Mouse (Mus musculus): ENCODE measurements around the gene Osbpl11. TPM values are rescaled to one million over a fixed set of nuclear protein-coding genes. Genes with fewer than 3 reads are reported as not detected.
"Not testable (repeated sequence)": the region's sequence is repeated elsewhere in the genome, so short reads cannot be mapped to it uniquely, and the experiment has no call there.

The Osbpl11 gene
- total and polyA plus RNA-seq, 2 experiments from 2014 or later: 12.0 to 25.1 TPM

- ATAC-seq (ENCODE audit: low FRiP score) (no peak), DNase-seq (ENCODE audit: low spot score) (no peak)
- WGBS: 98% methylated on average over 2 of the region's 2 CpGs
- Histone ChIP-seq H3K27ac (ENCODE audit: low read depth, low read length) (no peak overlapping the region), H3K36me3 (ENCODE audit: insufficient read depth, low read length) (no peaks in the 10 kb centered on the region), H3K4me1 (ENCODE audit: insufficient read depth, low read length) (no peaks in the 10 kb centered on the region), H3K9me3 (ENCODE audit: low read length) (no peaks in the 10 kb centered on the region), H3K4me2 (ENCODE audit: low read depth, low read length, poor library complexity, severe bottlenecking) (no peak overlapping the region), H3K27me3 (ENCODE audit: insufficient read depth, low read length) (no peaks in the 10 kb centered on the region), H3K4me3 (ENCODE audit: low read depth, low read length) (no peak overlapping the region), H3K9ac (replicated peaks; ENCODE audit: low read length, poor library complexity, severe bottlenecking) (no peak overlapping the region)
- no peak for TF ChIP-seq CTCF (IDR thresholded peaks at IDR 0.05)
Measured at GRCm38 (mm10) chr16:33159363-33159762, 25.5 kb upstream of the Osbpl11 start.

- H3K27ac ChIP-seq (ENCODE audit: low read depth, low read length): no peak overlapping the region
- no peak for ATAC-seq (ENCODE audit: low FRiP score)
- no peaks in the 10 kb centered on the region for H3K4me1 ChIP-seq (ENCODE audit: insufficient read depth, low read length)
- TF ChIP-seq CTCF (IDR thresholded peaks at IDR 0.05): no peak
- H3K27me3 ChIP-seq (ENCODE audit: insufficient read depth, low read length): no peaks in the 10 kb centered on the region
- no peak overlapping the region for H3K4me3 ChIP-seq (ENCODE audit: low read depth, low read length)
- no peak overlapping the region for H3K4me2 ChIP-seq (ENCODE audit: low read depth, low read length, poor library complexity, severe bottlenecking)
- 81% methylated on average over 13 of the region's 13 CpGs for WGBS
- DNase-seq (ENCODE audit: low spot score): no peak
- no peaks in the 10 kb centered on the region for H3K9me3 ChIP-seq (ENCODE audit: low read length)
- no peak overlapping the region for H3K9ac ChIP-seq (replicated peaks; ENCODE audit: low read length, poor library complexity, severe bottlenecking)
- H3K36me3 ChIP-seq (ENCODE audit: insufficient read depth, low read length): no peaks in the 10 kb centered on the region
Measured at GRCm38 (mm10) chr16:33163330-33164090, 21.4 kb upstream of the Osbpl11 start.

- H3K27me3 ChIP-seq (ENCODE audit: insufficient read depth, low read length); H3K36me3 ChIP-seq (ENCODE audit: insufficient read depth, low read length); H3K9me3 ChIP-seq (ENCODE audit: low read length); H3K4me2 ChIP-seq (ENCODE audit: low read depth, low read length, poor library complexity, severe bottlenecking); H3K27ac ChIP-seq (ENCODE audit: low read depth, low read length); H3K9ac ChIP-seq (replicated peaks; ENCODE audit: low read length, poor library complexity, severe bottlenecking); ATAC-seq (ENCODE audit: low FRiP score); H3K4me3 ChIP-seq (ENCODE audit: low read depth, low read length); H3K4me1 ChIP-seq (ENCODE audit: insufficient read depth, low read length): not testable (repeated sequence)
- DNase-seq (ENCODE audit: low spot score): peak; percentile 55
- peak; percentile 60 for TF ChIP-seq CTCF (IDR thresholded peaks at IDR 0.05)
- 66% methylated on average over 6 of the region's 6 CpGs for WGBS
Measured at GRCm38 (mm10) chr16:33166284-33166683, 18.6 kb upstream of the Osbpl11 start.

- Histone ChIP-seq H3K27me3 (ENCODE audit: insufficient read depth, low read length) (no peaks in the 10 kb centered on the region), H3K27ac (ENCODE audit: low read depth, low read length) (no peak overlapping the region), H3K9me3 (ENCODE audit: low read length) (no peaks in the 10 kb centered on the region), H3K4me3 (ENCODE audit: low read depth, low read length) (no peak overlapping the region), H3K4me1 (ENCODE audit: insufficient read depth, low read length) (no peaks in the 10 kb centered on the region; the same call in 1 of the 2 replicates), H3K9ac (replicated peaks; ENCODE audit: low read length, poor library complexity, severe bottlenecking) (no peak overlapping the region), H3K36me3 (ENCODE audit: insufficient read depth, low read length) (no peaks in the 10 kb centered on the region), H3K4me2 (ENCODE audit: low read depth, low read length, poor library complexity, severe bottlenecking) (no peak overlapping the region)
- WGBS: 41% methylated on average over 5 of the region's 5 CpGs
- no peak for DNase-seq (ENCODE audit: low spot score)
- peak; percentile 71 for TF ChIP-seq CTCF (IDR thresholded peaks at IDR 0.05)
- ATAC-seq (ENCODE audit: low FRiP score): no peak
Measured at GRCm38 (mm10) chr16:33167537-33167936, 17.3 kb upstream of the Osbpl11 start.

GRCm38 (mm10) chr16:33169471-33170034, 15.3 kb upstream of the Osbpl11 start:
- no peak for ATAC-seq (ENCODE audit: low FRiP score)
- no peak overlapping the region for H3K27ac ChIP-seq (ENCODE audit: low read depth, low read length)
- no peaks in the 10 kb centered on the region for H3K36me3 ChIP-seq (ENCODE audit: insufficient read depth, low read length)
- no peaks in the 10 kb centered on the region; the same call in 1 of the 2 replicates for H3K4me1 ChIP-seq (ENCODE audit: insufficient read depth, low read length)
- no peak for TF ChIP-seq CTCF (IDR thresholded peaks at IDR 0.05)
- no peak overlapping the region for H3K4me3 ChIP-seq (ENCODE audit: low read depth, low read length)
- DNase-seq (ENCODE audit: low spot score): no peak
- no peaks in the 10 kb centered on the region for H3K27me3 ChIP-seq (ENCODE audit: insufficient read depth, low read length)
- no peak overlapping the region for H3K9ac ChIP-seq (replicated peaks; ENCODE audit: low read length, poor library complexity, severe bottlenecking)
- 61% methylated on average over 8 of the region's 8 CpGs for WGBS
- no peak overlapping the region for H3K4me2 ChIP-seq (ENCODE audit: low read depth, low read length, poor library complexity, severe bottlenecking)
- H3K9me3 ChIP-seq (ENCODE audit: low read length): no peaks in the 10 kb centered on the region

All from midbrain, postnatal 0 days (tissue).